Mouse (Mus musculus) left cerebral cortex, postnatal 36 days (tissue): ENCODE results near the gene Pttg1ip. TPM values are rescaled to one million over a fixed set of nuclear protein-coding genes. Genes with fewer than 3 reads are reported as not detected.

Experiments
- DNase-seq, 2 experiments: peaks; one replicate each; pipeline ENCODE4 v3.0.0; 2021 to 2022; ENCODE audit warnings: low spot score in 2 of 2, mixed read lengths in 1 of 2
- intact Hi-C: fragments of 180-260 bp; cut with DNase I; formaldehyde crosslinking; loops from one replicate; pipeline ENCODE4 v1.15.1; 2025
- microRNA-seq: library from miRNA; unstranded; fragments of <30 nt; microRNA quantifications from one replicate; pipeline ENCODE4 v1.2.0, GENCODE M21; 2022
- total RNA-seq, 2 experiments: library from RNA; stranded (reverse); gene quantifications; 2 replicates each; pipeline ENCODE4 v1.2.3; 2021

The Pttg1ip gene
- total RNA-seq, 2 experiments from 2014 or later, result 71.2 to 88.3 TPM

DNA sequence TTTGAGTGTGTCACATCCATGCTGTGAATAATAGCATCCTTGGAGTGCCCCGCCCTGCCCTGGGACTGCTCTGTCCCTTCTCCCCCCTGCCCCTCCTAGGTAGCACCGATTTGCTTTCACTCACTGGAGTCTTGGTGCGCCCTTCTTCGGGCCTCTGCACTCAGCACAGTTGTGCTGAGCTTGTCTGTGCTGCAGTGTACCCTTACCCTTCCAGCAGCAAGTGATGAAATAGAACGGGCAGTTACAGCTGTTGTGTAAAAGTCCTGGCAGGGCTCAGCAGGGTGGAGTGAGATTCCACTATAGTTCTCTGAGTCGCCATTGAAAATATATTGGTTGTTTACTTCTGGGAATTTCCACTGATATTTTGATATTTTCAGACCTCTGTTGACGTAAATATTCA is 44.5 kb downstream of the Pttg1ip start:
- intact Hi-C loops, result loop anchor here (5.0 kb wide), 1 partner anchor 351 kb away; the partner anchor contains the start of gene 1810043G02Rik

DNA sequence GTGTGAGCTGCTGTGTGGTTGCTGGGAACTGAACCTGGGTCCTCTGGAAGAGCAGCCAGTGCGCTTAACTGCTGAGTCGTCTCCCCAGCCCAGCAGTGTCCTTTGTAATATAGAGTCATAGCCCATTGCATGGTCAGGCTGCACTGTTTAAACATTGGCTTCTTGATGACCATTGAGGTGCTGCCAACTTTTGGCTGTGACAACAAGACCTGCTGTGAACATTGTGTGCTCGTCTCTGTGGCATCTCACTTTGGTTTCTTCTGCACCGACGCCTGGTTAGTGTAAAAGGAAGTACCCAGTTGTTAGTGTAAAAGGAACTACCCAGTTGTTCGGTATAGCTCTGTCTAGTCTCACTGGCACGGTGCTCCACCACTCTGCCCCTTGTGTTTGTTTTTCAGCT is 45.1 kb downstream of the Pttg1ip start:
- intact Hi-C loops, result loop anchor here (5.0 kb wide), 1 partner anchor 351 kb away; the partner anchor contains the start of gene 1810043G02Rik
- DNase-seq, result no peak

More for the DNA sequence above, 44.5 kb downstream of the Pttg1ip start:
- DNase-seq, result no peak

- intact Hi-C loops, result loop anchor here (5.0 kb wide), 1 partner anchor 350 kb away; the partner anchor contains the start of gene 1810043G02Rik
- peak; percentile 78 to 79 for DNase-seq
Measured at GRCm38 (mm10) chr10:77627497-77627896, 46.0 kb downstream of the Pttg1ip start.

- intact Hi-C loops, result loop anchor here (2.0 to 5.0 kb wide), 2 partner anchors 250 to 348 kb away; partner anchors contain the start of gene 1810043G02Rik
- DNase-seq, result no peak
Measured at GRCm38 (mm10) chr10:77629163-77629562, 47.6 kb downstream of the Pttg1ip start.

- no peak for DNase-seq
- intact Hi-C loops, result loop anchor here (2.0 to 5.0 kb wide), 2 partner anchors 249 to 347 kb away; partner anchors contain the start of gene 1810043G02Rik
Measured at GRCm38 (mm10) chr10:77629970-77630369, 48.5 kb downstream of the Pttg1ip start.

DNA sequence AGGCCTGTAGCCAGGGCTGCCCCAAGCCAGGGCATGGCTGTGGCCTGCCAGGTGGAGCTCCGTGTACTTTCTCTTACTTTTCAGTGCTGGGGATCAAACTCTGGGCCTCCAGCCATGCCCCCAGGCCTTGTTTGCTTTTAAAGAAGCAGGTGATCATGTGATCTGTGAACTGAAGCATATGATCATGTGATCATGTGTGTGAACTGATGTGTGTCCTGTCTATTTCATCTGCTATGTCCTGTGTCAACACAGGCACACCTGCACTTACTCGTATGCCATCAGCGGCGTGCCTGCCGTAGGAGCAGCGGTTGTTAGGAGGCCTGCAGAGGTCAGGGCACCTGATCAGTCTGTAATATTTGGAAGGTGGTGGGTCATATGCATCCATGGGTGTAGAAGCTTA is 52.5 kb downstream of the Pttg1ip start:
- intact Hi-C loops, result no loop called here
- no peak for DNase-seq

- intact Hi-C loops, result no loop called here
- no peak for DNase-seq
Measured at GRCm38 (mm10) chr10:77634452-77635231, 53.1 kb downstream of the Pttg1ip start.

DNA sequence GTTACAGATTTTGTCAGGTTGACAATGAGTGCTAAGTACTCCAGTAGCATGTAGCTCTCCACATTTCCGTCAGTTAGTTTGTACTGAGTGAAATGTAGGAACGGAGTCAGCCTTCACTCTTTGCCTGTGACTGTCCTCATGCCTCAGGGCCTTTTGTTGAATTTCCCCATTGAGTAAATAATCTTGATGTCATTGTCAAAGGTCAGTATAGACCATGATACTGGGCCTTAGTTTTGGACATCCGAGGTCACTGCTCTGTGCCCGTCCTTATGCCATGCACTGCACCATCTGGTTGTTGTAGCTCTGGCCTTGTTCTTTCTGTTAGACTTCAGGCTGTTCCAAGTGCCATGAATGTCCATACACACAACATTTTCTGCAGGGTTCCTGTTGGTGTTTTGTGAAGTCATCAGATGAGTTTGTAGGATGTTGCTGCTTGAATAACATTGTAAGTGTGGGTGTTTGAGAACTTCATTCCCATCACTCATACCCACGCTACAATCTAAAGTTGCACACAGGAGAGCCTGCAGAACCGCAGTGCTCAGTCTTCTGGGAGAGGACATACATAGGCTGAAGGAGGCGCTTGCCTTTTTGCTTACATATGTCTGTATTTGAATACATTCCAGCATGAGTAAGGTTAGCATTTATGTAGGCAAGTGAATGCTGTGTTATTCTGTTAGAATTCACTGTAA is 54.9 kb downstream of the Pttg1ip start:
- DNase-seq, result no peak
- intact Hi-C loops, result no loop called here

GRCm38 (mm10) chr10:77638956-77639355 is 57.4 kb downstream of the Pttg1ip start:
- no peak for DNase-seq
- intact Hi-C loops, result no loop called here

- DNase-seq, result no peak
- intact Hi-C loops, result no loop called here
Measured at GRCm38 (mm10) chr10:77643160-77643559, 61.6 kb downstream of the Pttg1ip start.

DNA sequence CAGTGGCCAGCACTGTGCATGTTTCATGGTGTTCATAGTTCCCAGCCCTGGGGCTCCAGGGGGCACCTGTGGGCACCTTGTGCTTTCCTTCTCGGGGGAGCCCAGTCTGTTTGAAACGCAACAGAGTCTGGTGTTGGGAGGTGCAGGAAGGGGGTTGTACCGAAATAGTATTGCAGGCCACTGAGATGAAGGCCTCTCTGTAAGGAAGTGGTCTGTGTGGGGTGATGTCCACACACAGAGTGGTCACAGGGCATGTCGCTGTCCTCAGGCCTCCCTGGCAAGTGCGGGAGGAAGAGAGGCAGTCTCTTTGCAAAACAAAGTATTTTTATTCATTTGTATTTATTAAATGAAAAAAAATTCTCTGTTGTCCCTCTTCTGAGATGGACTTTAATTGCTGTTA is 64.1 kb downstream of the Pttg1ip start:
- DNase-seq, result no peak
- intact Hi-C loops, result no loop called here

DNA sequence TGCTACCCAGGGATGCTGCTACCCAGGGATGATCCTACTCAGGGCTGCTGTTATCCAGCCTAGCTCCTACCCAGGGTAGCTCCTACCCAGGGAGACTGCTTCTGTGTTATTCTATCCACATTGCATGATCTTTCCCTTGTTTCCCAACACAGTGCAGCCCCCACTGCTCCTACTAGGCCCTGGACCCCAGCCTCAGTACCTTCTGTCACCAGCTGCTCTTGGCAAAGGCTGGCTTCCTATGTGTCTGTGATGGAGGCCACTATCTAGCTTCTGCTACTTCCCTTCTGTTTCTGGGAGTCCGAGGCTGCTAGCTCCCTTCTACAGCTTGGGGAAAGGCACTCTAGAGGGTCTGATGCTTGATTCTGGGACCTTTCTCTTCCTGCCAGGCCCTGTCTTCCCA is 65.9 kb downstream of the Pttg1ip start:
- DNase-seq, result no peak
- intact Hi-C loops, result no loop called here

GRCm38 (mm10) chr10:77647901-77648300 is 66.4 kb downstream of the Pttg1ip start:
- no peak for DNase-seq
- intact Hi-C loops, result no loop called here

Small RNAs within 50 kb of the gene (microRNA-seq; reads per million reads assigned to microRNA genes)
- 5.6 reads per million, percentile 19 among the genes with 10 or more reads in this experiment for gene Mir1930

Other genes starting within 250 kb of the Pttg1ip start
- 100 to 1,000 TPM; 135 to 147 TPM for gene Adarb1, start 163.4 kb upstream of the Pttg1ip start, total RNA-seq
- 10 to 100 TPM; 33.7 to 33.8 TPM for gene Fam207a, start 65.9 kb upstream of the Pttg1ip start, total RNA-seq
- 1 to 10 TPM; 2.9 to 3.4 TPM for gene Itgb2, start 51.5 kb upstream of the Pttg1ip start, total RNA-seq
- gene Sumo3, start 24.4 kb downstream of the Pttg1ip start, total RNA-seq, result 100 to 1,000 TPM; 140 to 168 TPM
- gene Gm49325, start 24.5 kb downstream of the Pttg1ip start, total RNA-seq, result 10 to 100 TPM in 1 of 2 experiments, 1 to 10 TPM in 1; 9.8 to 18.2 TPM
- 10 to 100 TPM; 46.2 to 46.4 TPM for gene Ube2g2, start 40.6 kb downstream of the Pttg1ip start, total RNA-seq
- gene Tspear, start 104.8 kb downstream of the Pttg1ip start, total RNA-seq, result under 1 TPM in 1 of 2 experiments, not detected in 1; 0.25 TPM
- not detected for gene Gm19402, start 109.0 kb downstream of the Pttg1ip start, total RNA-seq
- not detected for gene Gm9508, start 115.5 kb downstream of the Pttg1ip start, total RNA-seq
- gene Gm10272, start 124.9 kb downstream of the Pttg1ip start, total RNA-seq, result not detected
- not detected for gene Gm10024, start 129.7 kb downstream of the Pttg1ip start, total RNA-seq
- gene Gm10142, start 134.1 kb downstream of the Pttg1ip start, total RNA-seq, result not detected
- gene Krtap12-1, start 138.9 kb downstream of the Pttg1ip start, total RNA-seq, result not detected
- gene Gm10100, start 144.8 kb downstream of the Pttg1ip start, total RNA-seq, result not detected
- gene Gm18596, start 160.9 kb downstream of the Pttg1ip start, total RNA-seq, result not detected
- gene Gm9736, start 169.6 kb downstream of the Pttg1ip start, total RNA-seq, result not detected
- gene Gm3233, start 178.0 kb downstream of the Pttg1ip start, total RNA-seq, result not detected
- gene Gm3238, start 189.6 kb downstream of the Pttg1ip start, total RNA-seq, result not detected
- gene Gm7138, start 195.2 kb downstream of the Pttg1ip start, total RNA-seq, result not detected
- not detected for gene Gm3250, start 200.8 kb downstream of the Pttg1ip start, total RNA-seq
- not detected for gene Gm7137, start 206.5 kb downstream of the Pttg1ip start, total RNA-seq
- gene Gm9639, start 213.4 kb downstream of the Pttg1ip start, total RNA-seq, result not detected
- not detected for gene Gm19668, start 217.4 kb downstream of the Pttg1ip start, total RNA-seq
- gene Gm9507, start 230.1 kb downstream of the Pttg1ip start, total RNA-seq, result not detected
- not detected for gene Gm2696, start 233.0 kb downstream of the Pttg1ip start, total RNA-seq
- not detected for gene Krtap10-4, start 245.4 kb downstream of the Pttg1ip start, total RNA-seq